Mouse (Mus musculus) neural tube, embryonic 11.5 days (tissue): ENCODE data around the gene Ccar1. TPM values are rescaled to one million over a fixed set of nuclear protein-coding genes. Genes with fewer than 3 reads are reported as not detected.

ENCODE experiments used
- ATAC-seq: fragments of 200-750 bp; cut with Nextera tagmentation; 2 replicates; pipeline ENCODE4 v1.8.0; 2017; ENCODE audit warnings: moderate number of reproducible peaks, mild to moderate bottlenecking, moderate TSS enrichment, moderate library complexity; ENCODE audit not compliant: insufficient read depth, low FRiP score, low TSS enrichment
- DNase-seq: peaks from one replicate; pipeline ENCODE4 v3.0.0-alpha.2; 2015; ENCODE audit warnings: low spot score
- H3K27ac ChIP-seq: fragments of 300-500 bp; sonication (generic); 2 replicates; pipeline ENCODE4 v1.5.1; 2014; ENCODE audit warnings: low read depth, mild to moderate bottlenecking, low read length
- H3K27me3 ChIP-seq: fragments of 300-500 bp; sonication (generic); 2 replicates; pipeline ENCODE4 v1.6.1; 2014; ENCODE audit warnings: mild to moderate bottlenecking, low read length, mixed read lengths; ENCODE audit not compliant: control insufficient read depth, insufficient read depth
- H3K36me3 ChIP-seq: fragments of 300-500 bp; sonication (generic); 2 replicates; pipeline ENCODE4 v1.6.1; 2014; ENCODE audit warnings: mild to moderate bottlenecking, low read length, moderate library complexity, mixed read lengths; ENCODE audit not compliant: control insufficient read depth, insufficient read depth
- H3K4me1 ChIP-seq: fragments of 300-500 bp; sonication (generic); 2 replicates; pipeline ENCODE4 v1.6.1; 2014; ENCODE audit warnings: low read length, mixed read lengths; ENCODE audit not compliant: control insufficient read depth, insufficient read depth
- H3K4me2 ChIP-seq: fragments of 300-500 bp; sonication (generic); 2 replicates; pipeline ENCODE4 v1.6.1; 2014; ENCODE audit warnings: low read depth, mild to moderate bottlenecking, moderate library complexity
- H3K4me3 ChIP-seq: fragments of 300-500 bp; sonication (generic); 2 replicates; pipeline ENCODE4 v1.5.1; 2014; ENCODE audit warnings: low read depth, low read length
- H3K9ac ChIP-seq: fragments of 300-500 bp; sonication (generic); 2 replicates; pipeline ENCODE4 v1.6.1; 2014; ENCODE audit warnings: mild to moderate bottlenecking, low read length
- H3K9me3 ChIP-seq: fragments of 300-500 bp; sonication (generic); 2 replicates; pipeline ENCODE4 v1.6.1; 2016; ENCODE audit warnings: low read length; ENCODE audit not compliant: control insufficient read depth
- WGBS: fragments of 180-500 bp; shearing (Covaris S2); extraction: QIAGEN DNeasy Blood & Tissue Kit; methylation state at CpG from one replicate; pipeline ENCODE4 v1.1.7; 2014; 5-methylcytosine and 5-hydroxymethylcytosine counted together
- polyA plus RNA-seq: library from polyadenylated mRNA; unstranded; fragments of >200 nt; fragmentation: Nextera tagmentation; extraction: Ambion mirVana; gene quantifications from 2 replicates; pipeline ENCODE4 v1.2.1, GENCODE M21; 2014

The Ccar1 gene
- polyA plus RNA-seq: 154 and 167 TPM in 2 replicates

DNA sequence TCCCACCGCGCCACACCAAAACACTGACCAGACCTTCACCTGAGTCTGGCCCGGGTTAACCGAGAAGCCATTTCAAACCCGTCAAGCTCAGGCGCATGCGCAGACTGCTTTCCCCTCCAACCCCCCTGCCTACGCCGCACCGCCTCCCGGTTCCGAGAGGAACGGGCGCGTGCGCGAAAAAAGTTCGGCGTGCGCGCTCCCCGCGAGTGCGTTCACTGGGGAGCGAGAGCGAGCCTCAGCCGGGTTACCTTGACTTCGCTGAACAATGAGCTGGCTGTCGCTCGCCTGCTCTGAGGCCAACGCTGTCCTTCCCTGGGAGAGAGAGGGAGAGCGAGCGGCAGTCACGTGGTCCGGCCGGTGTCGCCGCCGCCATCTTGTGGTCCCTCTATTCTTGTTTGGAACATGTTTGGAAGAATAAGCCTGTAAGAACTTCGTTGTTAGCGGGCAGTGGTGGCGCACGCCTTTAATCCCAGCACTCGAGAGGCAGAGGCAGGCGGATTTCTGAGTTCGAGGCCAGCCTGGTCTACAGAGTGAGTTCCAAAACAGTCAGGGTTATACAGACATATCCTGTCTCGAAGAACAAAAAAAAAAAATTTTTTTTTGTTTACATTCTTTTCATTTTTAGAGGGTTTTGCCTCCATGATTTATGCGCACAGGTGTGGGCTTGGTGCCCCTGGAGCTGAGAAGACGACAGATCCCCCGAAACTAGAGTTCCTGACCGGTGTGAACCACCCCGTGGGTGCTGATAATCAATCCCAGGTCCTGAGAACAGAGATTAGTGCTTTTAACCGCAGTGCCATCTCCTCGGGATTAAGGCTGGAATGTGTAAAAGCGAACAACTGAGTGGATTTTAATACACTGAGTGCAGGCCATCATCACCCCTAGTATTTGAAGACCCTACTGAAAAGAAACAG lies at the start of gene Ccar1:
Gene Ccar1 (minus strand): TSS at position 110 of the 914 bp plus-strand sequence.
- H3K9ac ChIP-seq: peak within 1 kb of the TSS; percentile 87
- no peaks in the 10 kb centered on the region for H3K27me3 ChIP-seq
- H3K9me3 ChIP-seq: no peaks in the 10 kb centered on the region
- peak within 1 kb of the TSS; percentile 58 for H3K4me2 ChIP-seq
- H3K27ac ChIP-seq: peak within 1 kb of the TSS; percentile 82
- peak; percentile 100 for DNase-seq
- 3% methylated on average over 55 of the region's 55 CpGs for WGBS
- H3K4me1 ChIP-seq: no peaks in the 10 kb centered on the region
- H3K4me3 ChIP-seq: peak within 1 kb of the TSS; percentile 78
- peaks cover 12% of the 10 kb centered on the region for H3K36me3 ChIP-seq
- peak; percentile 96 for ATAC-seq

DNA sequence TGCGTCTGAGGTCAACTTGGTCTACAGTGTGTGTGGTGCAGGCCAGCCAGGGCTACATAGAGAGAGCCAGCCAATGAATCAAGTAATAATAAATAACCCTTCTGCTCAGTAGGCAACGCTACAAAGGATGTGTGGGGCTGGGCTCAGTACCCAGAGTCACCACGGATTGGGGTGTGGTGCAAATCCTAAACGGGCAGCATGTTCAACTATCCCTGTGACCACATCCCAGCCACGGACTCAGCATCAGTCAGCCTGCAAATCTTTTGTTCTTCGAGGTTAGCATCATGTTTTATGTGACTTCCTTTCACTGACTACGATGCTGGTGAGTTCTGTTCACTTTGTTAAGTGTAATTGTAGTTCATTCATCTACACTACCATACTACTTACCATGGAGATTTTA lies 48.6 kb upstream of the Ccar1 start:
- H3K4me2 ChIP-seq: no peak overlapping the region
- DNase-seq (no peak), ATAC-seq (no peak)
- no peak overlapping the region for H3K9ac ChIP-seq
- no peaks in the 10 kb centered on the region for H3K9me3 ChIP-seq
- no peaks in the 10 kb centered on the region; the same call in 1 of the 2 replicates for H3K36me3 ChIP-seq
- H3K4me3 ChIP-seq: no peak overlapping the region
- 91% methylated on average over 7 of the region's 7 CpGs for WGBS
- no peak overlapping the region for H3K27ac ChIP-seq
- H3K27me3 ChIP-seq: no peaks in the 10 kb centered on the region
- no peaks in the 10 kb centered on the region for H3K4me1 ChIP-seq

DNA sequence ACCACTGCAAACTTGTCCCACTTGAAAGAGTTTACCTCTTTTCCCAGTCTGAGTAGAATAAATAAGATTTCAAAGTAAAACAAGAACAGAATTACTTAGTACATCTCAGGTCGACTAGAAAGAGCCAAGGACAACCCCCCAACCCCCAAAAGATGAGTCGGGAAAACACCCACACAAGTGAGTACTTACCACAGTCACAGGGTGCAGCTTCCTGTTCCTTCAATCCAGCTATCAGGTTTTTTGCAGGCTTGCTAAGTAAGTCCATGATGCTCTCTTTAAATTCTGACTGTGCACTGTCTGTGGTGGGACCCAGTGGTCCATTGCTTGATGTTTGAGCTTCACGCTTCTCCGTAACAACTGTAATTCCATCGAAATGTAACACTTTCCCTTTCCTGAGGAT lies 45.9 kb upstream of the Ccar1 start:
- Histone ChIP-seq H3K27ac (no peak overlapping the region), H3K4me1 (no peaks in the 10 kb centered on the region), H3K9me3 (no peaks in the 10 kb centered on the region), H3K9ac (no peak overlapping the region), H3K4me3 (no peak overlapping the region), H3K4me2 (no peak overlapping the region), H3K27me3 (no peaks in the 10 kb centered on the region), H3K36me3 (no peaks in the 10 kb centered on the region; the same call in 1 of the 2 replicates)
- WGBS: 93% methylated on average over 5 of the region's 5 CpGs
- no peak for DNase-seq
- ATAC-seq: no peak

DNA sequence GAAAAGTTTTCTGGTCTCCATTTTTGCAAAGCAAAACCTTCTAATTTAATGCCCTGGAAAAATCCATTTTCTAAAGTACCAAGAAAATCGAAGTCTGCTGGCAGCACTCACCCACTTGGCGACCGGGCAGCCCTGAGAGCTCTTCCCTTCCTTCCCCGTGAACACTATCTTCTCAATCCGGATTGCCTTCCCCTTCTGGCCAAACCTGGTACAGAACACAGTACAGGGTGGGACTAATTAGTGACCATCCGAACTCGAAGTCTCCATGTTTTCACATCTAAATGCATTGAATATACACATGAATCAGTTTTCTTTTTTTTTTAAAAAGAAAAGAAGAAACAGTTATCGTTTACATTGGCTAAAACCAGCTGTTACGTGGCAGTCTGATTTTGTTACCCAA lies 40.7 kb upstream of the Ccar1 start:
- no peak overlapping the region for H3K4me3 ChIP-seq
- DNase-seq (no peak), ATAC-seq (no peak)
- H3K4me1 ChIP-seq: no peaks in the 10 kb centered on the region
- no peaks in the 10 kb centered on the region for H3K27me3 ChIP-seq
- H3K27ac ChIP-seq: no peak overlapping the region
- no peaks in the 10 kb centered on the region; the same call in 1 of the 2 replicates for H3K36me3 ChIP-seq
- no peaks in the 10 kb centered on the region for H3K9me3 ChIP-seq
- no peak overlapping the region for H3K9ac ChIP-seq
- WGBS: 87% methylated on average over 9 of the region's 9 CpGs
- no peak overlapping the region for H3K4me2 ChIP-seq

DNA sequence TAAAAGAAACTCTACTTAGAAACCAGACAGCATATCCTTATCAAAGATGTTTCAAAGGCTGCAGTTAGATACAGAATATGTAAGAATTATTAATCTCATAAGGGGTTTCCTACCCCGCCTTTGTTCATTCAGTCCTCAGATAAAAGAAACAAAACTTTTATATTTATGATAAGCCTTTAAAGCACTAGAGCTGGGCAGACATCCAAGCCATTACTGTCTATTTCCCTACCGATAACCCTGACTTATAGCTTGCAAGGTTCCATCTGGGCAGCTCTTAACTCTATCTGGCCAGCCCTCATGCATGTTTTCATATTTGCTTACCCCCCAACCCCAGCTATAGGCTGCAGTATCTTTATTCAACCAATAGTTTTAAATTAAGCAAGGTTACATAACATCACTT lies 39.5 kb upstream of the Ccar1 start:
- Histone ChIP-seq H3K9ac (no peak overlapping the region), H3K27ac (no peak overlapping the region), H3K9me3 (no peaks in the 10 kb centered on the region), H3K27me3 (no peaks in the 10 kb centered on the region), H3K4me3 (no peak overlapping the region), H3K4me2 (no peak overlapping the region), H3K36me3 (no peaks in the 10 kb centered on the region; the same call in 1 of the 2 replicates), H3K4me1 (no peaks in the 10 kb centered on the region)
- WGBS: 92% methylated on average over 2 of the region's 2 CpGs
- ATAC-seq (no peak), DNase-seq (no peak)

DNA sequence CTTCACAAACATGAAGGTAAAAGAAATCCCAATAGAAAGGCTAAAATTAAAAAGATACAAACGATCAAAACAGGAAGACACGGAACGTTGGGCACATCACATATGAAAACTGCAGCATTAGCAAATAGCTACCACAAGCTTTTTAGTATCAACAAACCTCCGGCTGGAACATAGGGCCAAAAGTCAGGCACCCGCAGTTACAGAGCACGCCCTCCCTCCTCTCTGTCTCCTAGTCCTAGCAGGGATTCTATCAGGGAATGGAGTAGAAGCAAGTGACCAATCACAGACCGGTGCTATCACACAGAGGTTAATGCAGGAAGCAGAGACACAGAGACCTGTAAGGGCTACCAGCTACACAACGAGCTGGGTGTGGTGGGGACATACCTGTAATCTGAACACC lies 32.4 kb upstream of the Ccar1 start:
- DNase-seq: no peak
- Histone ChIP-seq H3K4me2 (no peak overlapping the region), H3K27me3 (no peaks in the 10 kb centered on the region), H3K9ac (no peak overlapping the region), H3K4me3 (no peak overlapping the region), H3K9me3 (no peaks in the 10 kb centered on the region), H3K27ac (no peak overlapping the region), H3K36me3 (peaks cover 3% of the 10 kb centered on the region; the same call in 1 of the 2 replicates), H3K4me1 (no peaks in the 10 kb centered on the region)
- ATAC-seq: no peak
- 89% methylated on average over 8 of the region's 8 CpGs for WGBS

DNA sequence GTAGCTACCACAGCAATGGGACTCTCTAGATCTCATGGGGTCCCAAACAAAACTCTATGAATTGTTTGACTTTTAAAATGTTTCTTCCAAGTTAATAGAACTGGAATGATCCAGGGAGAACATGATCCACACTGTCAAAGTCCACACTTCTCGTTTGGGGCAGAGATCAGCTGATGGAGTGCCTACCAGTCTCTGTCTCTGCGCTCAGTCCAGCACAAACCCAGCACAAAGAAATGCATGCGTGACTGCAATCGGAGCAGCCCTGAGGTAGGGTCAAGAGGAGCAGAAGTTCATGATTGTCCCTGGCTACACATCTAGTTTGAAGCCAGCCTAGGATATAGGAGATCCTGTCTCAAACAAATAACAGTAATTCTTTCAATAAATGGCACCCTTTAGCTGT lies 31.3 kb upstream of the Ccar1 start:
- Histone ChIP-seq H3K4me1 (no peaks in the 10 kb centered on the region), H3K4me3 (no peak overlapping the region), H3K4me2 (no peak overlapping the region), H3K36me3 (peaks cover 7% of the 10 kb centered on the region; the same call in 1 of the 2 replicates), H3K9ac (no peak overlapping the region), H3K27me3 (no peaks in the 10 kb centered on the region), H3K9me3 (no peaks in the 10 kb centered on the region), H3K27ac (no peak overlapping the region)
- ATAC-seq: no peak
- DNase-seq: no peak
- 90% methylated on average over 4 of the region's 4 CpGs for WGBS

DNA sequence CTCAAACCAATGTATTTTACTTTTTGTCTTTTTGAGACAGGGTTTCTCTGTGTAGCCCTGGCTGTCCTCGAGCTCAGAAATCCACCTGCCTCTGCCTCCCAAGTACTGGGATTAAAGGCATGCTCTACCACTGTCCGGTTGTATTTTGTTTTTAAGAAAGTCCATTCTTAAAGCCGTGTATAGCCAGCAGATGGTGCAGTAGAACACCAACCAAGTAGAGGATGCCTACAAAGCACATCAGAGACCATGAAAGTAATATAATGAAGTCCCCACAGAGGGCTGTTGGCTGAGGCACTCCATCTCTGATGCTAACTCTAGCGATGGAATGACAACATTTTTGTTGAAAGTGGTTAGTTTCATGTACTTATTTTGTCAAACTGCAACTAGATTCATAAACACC lies 17.9 kb upstream of the Ccar1 start:
- Histone ChIP-seq H3K36me3 (peaks cover 4% of the 10 kb centered on the region), H3K27ac (no peak overlapping the region), H3K9me3 (no peaks in the 10 kb centered on the region), H3K4me3 (no peak overlapping the region), H3K4me1 (no peaks in the 10 kb centered on the region), H3K27me3 (no peaks in the 10 kb centered on the region), H3K9ac (no peak overlapping the region), H3K4me2 (no peak overlapping the region)
- DNase-seq (no peak), ATAC-seq (no peak)
- WGBS: 80% methylated on average over 4 of the region's 4 CpGs

DNA sequence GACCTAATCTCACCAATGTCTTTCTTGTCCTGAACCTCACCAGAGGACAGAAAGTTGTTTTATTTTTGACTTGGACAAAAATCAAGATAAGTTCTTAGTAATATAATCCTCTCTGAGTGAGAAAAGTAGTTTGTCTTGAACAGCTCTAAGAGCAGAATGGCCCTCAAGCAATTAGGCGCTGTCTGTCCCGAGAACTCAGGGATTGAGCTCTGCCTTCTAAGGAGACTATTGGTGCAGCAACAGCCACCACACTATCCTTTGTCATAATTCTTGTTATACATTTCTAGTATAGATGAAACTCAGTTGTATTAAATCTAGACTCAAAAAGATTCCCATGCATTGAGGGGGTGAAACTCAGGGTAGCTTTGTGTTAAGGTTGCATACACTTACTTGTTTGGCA lies 16.7 kb upstream of the Ccar1 start:
- no peak for DNase-seq
- WGBS: 96% methylated on average over 2 of the region's 2 CpGs
- no peak overlapping the region for H3K4me2 ChIP-seq
- H3K27me3 ChIP-seq: no peaks in the 10 kb centered on the region
- H3K36me3 ChIP-seq: peaks cover 2% of the 10 kb centered on the region; the same call in 1 of the 2 replicates
- H3K4me3 ChIP-seq: no peak overlapping the region
- no peak for ATAC-seq
- no peaks in the 10 kb centered on the region for H3K4me1 ChIP-seq
- no peak overlapping the region for H3K27ac ChIP-seq
- no peak overlapping the region for H3K9ac ChIP-seq
- H3K9me3 ChIP-seq: no peaks in the 10 kb centered on the region
